Mouse (Mus musculus) retina, adult 2 months (tissue): ENCODE data around the gene Dctpp1.

ENCODE experiments used
- DNase-seq: peaks from one replicate; pipeline ENCODE4 v3.0.0-alpha.2; 2012; ENCODE audit warnings: low read depth, low spot score

Dctpp1 gene

DNA sequence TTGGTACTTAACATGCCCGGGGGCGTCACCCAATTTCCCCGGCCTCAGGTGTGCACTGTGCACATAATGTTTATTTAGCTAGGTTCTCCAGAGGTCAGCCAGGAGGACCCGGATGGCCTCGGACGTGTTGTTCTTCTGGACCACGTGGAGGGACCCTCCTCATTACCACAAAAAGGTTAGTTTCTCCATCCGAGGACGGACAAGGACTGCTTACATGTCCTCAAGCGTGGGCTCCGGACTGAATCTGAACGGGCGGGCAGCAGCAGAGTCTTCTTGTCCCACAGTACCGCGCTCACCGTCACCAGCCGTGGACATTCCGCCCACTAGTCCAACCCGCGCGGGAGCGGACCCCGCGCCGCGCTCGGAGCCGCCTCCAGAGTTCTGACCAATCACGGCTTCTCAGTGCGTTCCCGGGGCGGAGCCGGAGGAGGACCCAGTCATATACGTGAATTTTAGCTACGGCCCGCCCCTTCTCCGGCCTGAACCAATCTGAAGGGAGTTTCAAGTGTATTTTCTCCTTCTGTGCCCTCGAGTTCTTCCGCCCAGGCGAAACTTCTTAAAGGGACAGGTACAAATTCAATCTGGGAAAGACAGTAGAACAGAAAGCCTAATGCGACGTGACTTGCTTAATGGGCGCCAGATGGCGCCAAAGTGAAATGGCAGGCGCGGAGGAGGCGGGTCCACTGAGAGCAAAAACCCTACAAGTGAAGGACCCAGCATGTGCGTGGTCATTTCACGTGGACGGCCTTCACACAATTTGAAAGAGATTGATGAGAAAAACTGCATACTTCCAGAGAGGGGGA is at the start of gene Dctpp1:
Dctpp1 (minus strand) TSS at position 401 of the 803 bp plus-strand sequence.
- DNase-seq = peak; percentile 94

DNA sequence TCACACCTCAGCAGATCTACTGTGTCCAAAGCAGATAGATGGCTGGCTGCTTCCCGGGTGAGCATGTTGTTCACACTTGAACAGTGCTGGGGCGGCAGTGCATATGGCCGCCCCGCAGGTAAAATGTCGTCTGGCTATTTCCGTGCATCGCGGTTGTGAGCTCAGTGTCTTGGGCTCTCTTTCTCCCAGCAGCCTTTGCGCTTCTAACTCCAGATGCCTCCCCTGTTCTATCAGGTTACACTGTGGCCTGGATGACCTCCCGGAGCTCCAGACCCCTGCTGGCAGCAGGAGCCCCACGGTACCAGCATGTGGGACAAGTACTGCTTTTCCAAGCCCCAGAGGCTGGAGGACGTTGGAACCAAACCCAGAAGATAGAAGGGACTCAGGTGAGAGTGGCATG is 49.4 kb upstream of the Dctpp1 start:
- no peak for DNase-seq

- DNase-seq = peak; percentile 45
Measured at GRCm38 (mm10) chr7:127308887-127309286, 48.4 kb upstream of the Dctpp1 start.

GRCm38 (mm10) chr7:127308431-127308830 is 47.9 kb upstream of the Dctpp1 start:
- DNase-seq = no peak

- no peak for DNase-seq
Measured at GRCm38 (mm10) chr7:127297586-127298193, 37.2 kb upstream of the Dctpp1 start.

GRCm38 (mm10) chr7:127296786-127297555 is 36.5 kb upstream of the Dctpp1 start:
- no peak for DNase-seq

DNA sequence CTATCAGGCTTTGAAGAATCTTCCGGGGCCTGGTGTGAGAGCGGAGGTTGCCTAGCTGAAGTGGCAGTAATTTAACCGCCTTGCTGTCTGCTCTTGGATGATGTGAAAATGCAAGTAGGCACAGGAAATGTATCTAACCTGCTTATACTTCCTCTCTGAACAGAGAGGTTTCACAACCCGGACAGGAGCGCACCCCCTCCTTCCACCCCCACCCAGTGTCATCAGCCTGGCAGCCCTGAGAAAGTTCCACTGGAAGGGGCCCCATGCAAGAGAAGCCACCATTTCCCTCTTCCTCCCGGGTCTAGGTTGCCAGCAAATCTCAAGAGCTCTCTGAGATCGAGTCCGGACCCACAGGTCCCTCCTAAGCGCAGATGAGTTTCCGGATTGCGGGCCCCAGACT is 35.6 kb upstream of the Dctpp1 start, which contains the start of gene Itgal:
Itgal (plus strand) TSS at position 163 of the 400 bp plus-strand sequence.
- no peak for DNase-seq

DNA sequence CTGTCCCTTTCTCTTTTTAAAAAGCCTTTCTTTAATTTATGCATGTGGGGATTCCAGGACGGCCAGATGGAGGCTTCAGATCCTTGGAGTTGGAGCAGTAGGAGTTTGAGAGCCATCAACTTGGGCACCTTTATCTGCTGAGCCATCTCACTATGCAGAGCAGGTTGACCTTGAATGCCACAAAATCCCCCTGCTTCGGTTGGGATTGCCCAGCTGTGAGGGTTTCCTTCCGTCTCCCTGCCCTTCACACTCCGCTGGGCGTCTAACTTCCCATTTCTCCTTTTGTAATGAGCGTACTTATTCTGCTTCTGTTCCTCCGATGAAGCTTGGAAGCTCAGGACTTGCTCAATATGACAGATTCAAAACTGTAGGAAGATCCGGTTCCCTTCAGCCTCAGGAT is 29.6 kb upstream of the Dctpp1 start:
- no peak for DNase-seq

DNA sequence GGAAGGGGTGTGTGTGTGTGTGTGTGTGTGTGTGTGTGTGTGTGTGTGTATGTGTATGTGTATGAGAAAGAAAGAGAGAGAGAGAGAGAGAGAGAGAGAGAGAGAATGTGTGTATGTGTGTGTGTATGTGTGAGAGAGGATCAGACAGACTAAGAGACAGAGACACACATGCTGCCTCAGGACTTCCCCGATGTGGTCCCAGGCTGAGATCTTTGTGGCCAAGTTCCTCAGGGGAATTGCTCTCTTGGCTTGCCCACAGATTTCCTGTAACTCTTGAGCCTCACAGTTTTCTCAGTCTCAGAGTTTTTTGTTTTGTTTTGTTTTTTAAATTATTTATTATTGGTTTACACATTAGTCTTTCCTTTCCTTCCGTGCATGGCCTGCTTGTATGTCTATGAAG is 28.8 kb upstream of the Dctpp1 start:
- no peak for DNase-seq

DNA sequence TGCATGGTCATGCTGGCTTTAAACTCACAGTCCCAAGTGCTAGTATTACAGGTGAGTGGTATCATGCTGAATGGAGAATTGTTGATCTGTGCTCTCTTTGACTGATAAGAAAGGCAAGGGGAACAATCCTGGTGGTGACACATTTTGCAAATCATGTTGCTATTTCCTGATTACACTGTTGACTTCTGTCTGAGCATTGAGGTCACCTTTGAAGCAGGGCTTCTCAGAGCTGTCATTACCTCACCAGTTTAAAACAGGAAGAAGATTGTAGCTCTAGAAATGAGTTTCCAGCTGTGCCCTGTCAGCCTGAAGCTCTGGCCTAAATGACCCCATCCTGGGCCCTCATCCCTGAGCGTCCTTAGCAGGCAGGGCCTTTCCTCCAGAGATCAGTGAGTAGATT is 27.4 kb upstream of the Dctpp1 start:
- no peak for DNase-seq

DNA sequence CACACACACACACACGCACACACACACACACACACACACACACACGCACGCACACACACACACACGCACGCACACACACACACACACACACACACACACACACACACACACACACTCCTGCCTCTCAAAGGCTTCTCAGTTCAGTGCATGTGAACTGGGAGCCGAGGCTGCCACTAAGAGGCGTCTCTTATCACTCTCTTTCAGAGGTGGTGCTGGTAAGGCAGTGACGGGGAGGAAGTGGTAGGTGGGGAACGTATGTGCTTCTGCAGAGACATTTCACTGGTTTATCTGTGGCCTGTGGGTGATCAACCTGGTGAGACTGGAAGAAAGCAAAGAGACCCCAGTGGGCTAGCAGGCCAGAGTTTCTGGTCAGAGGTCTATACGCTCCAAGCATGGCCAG is 24.6 kb upstream of the Dctpp1 start:
- no peak for DNase-seq

DNA sequence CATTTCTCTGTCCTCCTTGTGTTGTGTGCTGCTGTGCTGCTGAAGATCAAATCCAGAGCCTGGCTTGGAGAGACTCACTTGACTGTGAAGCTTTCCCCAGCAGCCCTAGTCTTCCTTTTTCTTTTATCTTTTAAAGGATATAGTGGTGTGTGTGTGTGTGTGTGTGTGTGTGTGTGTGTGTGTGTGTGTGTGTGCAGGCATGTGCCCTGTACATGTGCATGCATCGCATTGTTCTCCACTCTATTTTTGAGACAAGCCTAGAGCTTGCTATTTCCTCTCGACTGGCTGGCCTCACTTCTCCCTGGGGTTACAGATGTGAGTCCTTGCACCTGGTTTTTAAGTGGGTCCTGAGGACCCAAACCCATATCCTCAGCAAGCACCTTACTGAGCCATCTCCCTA is 21.7 kb upstream of the Dctpp1 start:
- DNase-seq = no peak

DNA sequence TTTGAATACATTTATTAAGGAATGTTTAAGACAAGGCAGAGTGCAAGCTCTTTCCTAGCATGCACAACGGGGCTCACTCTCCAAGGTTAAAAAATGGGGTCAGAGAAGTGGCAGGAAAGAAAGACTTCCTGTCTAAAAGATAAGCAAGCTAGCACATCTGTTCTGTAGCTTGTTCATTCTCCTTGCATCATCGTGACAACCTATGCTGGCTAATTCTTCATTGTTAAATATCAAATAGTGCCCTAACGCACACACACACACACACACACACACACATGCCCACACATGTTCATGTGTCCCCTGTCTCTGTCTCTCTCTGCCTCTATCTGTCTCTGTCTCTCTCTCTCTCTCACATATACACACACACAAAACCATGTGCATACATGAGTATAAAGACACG is 20.6 kb upstream of the Dctpp1 start:
- DNase-seq = no peak

DNA sequence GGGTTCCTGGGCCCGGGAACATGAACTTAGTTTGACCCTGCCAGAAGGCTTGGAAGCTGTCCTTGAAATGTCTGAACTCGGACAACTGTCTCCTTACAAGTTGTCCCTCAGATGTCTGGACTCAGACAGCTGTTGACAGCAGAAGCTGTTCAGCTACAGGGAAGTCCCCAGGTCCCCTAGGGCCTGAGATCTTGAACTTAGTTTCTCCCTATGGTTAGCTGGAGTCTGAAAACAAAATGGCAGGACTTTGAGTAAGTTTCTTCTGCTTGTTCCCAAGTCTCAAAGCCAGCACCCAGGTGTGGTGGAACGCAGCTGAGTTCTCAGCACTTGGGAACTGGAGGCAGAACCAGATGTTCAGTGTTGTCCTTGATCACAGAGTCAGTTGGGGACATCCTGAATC is 19.6 kb upstream of the Dctpp1 start:
- no peak for DNase-seq

- no peak for DNase-seq
Measured at GRCm38 (mm10) chr7:127278311-127278710, 17.8 kb upstream of the Dctpp1 start.

GRCm38 (mm10) chr7:127276519-127276961 is 16.0 kb upstream of the Dctpp1 start:
- DNase-seq = no peak

DNA sequence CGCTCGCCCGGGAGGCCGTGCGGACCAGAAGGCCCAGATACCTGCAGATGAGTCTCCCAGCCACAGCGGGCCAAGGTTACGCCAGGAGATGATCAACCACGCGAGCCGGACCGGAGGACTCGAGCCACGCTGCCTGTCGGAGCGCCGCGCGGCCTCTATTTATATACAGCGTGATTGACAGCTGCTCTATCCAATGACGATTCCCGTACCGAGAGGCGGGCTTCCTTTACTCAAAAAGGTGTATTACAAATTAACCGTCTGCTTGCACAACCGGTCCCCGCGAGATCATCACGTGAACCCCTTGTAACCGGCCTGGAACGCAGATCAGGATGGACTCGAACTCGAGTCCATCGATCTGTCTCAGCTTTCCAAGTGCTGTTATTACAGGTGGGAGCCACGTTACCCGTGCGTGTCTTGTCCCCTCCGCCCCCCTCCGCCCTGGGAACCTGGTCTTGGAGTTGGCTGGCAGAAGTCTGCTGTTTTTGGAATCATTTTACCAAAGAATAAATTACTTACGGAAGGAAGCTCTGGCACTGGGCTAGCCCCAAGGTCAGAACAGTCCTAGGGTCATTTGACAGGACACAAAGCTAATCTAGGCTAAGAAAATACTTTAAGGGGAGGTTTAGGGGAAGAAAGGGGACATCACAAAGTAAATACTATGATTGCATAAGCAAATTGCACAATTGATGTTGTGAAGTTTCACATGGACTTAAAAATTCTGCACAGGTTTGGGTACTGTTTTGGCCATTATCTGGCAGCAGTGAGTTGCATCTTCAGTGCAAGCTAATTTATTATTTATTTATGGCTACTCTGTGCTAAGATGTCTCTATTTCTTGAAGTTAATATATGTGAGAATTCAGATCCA is 13.6 kb upstream of the Dctpp1 start, which contains the start of gene Sephs2:
Sephs2 (minus strand) TSS at position 131 of the 865 bp plus-strand sequence.
- peak; percentile 93 for DNase-seq

- no peak for DNase-seq
Measured at GRCm38 (mm10) chr7:127273118-127273923, 12.8 kb upstream of the Dctpp1 start.

DNA sequence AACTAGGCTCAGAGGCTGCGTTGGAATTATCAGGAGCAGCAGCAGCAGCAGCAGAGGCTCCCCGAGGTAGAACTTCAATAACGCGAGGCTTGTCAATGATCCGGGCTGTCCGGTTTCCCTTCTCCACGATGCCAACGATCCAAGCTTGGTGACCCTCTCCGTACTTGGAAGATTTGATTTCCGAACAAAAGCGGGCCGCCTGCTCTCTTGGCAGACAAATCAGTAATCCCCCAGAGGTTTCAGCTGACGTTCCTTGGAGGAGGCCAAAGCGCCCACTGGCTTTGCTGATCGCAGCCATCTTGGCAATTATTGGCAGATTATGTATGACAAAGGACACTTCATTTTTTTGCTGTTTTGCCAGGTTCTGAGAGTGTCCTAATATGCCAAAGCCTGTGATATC is 12.1 kb upstream of the Dctpp1 start:
- DNase-seq = no peak

GRCm38 (mm10) chr7:127271093-127271492 is 10.6 kb upstream of the Dctpp1 start:
- DNase-seq = no peak
